ENCODE assay signal across 8 mouse cellular contexts in the genomic region with DNA sequence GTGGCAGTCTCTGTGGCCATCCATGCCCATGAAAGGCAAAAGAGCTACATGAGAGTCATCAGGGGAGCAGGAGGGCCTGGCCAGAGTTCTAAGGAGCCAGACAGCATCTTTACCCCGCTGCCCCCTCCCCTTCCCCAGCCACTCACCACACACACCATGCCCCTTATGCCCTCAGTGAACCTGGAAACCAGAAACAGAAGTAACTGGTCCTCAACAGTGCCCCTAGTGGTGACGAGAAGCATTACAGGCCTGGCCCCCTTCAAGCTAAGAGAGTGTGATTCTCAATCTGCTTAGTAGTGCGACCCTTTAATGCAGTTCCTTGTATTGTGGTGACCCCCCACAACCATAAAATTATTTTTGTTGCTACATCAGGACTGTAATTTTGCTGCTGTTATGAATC.
DNase-seq lines count a peak whose midpoint lies in the region; TF ChIP-seq lines count a peak whose summit lies in the region.

No protein-coding gene starts in this region.

- H3K27ac ChIP-seq in gastrocnemius, adult 2 months: no peak overlapping the region
- H3K27ac ChIP-seq in thymus, adult 2 months (ENCODE audit: control insufficient read depth, insufficient read depth, low read length): no peak overlapping the region

- DNase-seq in gastrocnemius, adult 2 months: no peak
- DNase-seq in gastrocnemius, postnatal 14 days: no peak
- peak; percentile 43 for DNase-seq in thymus, adult 2 months
- no peak for DNase-seq in thymus, adult 18-20 months
- DNase-seq in induced T-regulatory cell, adult 2 months (ENCODE audit: low read depth): peak; percentile 77
- DNase-seq in thymus, postnatal 14 days: peak; percentile 51
- no peak for DNase-seq in ovary, postnatal 14 days (ENCODE audit: low spot score)
- no peak for DNase-seq in layer of hippocampus, postnatal 10 days (ENCODE audit: low spot score in 2 of 2)

- intact Hi-C loops in gastrocnemius, adult 2 months (cut with DNase I): no loop called here
- intact Hi-C loops in gastrocnemius, postnatal 14 days (cut with DNase I; ENCODE audit: low total_unique reads): no loop called here

- H3K36me3 ChIP-seq in thymus, adult 2 months (ENCODE audit: control insufficient read depth, insufficient read depth, low read length): no peaks in the 10 kb centered on the region

- no peaks in the 10 kb centered on the region for H3K4me1 ChIP-seq in thymus, adult 2 months (replicated peaks; ENCODE audit: control insufficient read depth, insufficient read depth, low read length)

- peak; percentile 69 for TF ChIP-seq CTCF in gastrocnemius, adult 2 months (IDR thresholded peaks at IDR 0.05)
- peak; percentile 61; the same call in 1 of the 2 replicates for TF ChIP-seq CTCF in thymus, adult 2 months (IDR thresholded peaks at IDR 0.05; ENCODE audit: borderline replicate concordance, control insufficient read depth, extremely low read depth, insufficient read depth, low read length, poor library complexity)

- no peaks in the 10 kb centered on the region for H3K27me3 ChIP-seq in thymus, adult 2 months (ENCODE audit: control insufficient read depth, insufficient read depth, low read length)

- no peak overlapping the region for H3K4me3 ChIP-seq in gastrocnemius, adult 2 months
- no peak overlapping the region for H3K4me3 ChIP-seq in thymus, adult 2 months (ENCODE audit: control insufficient read depth, insufficient read depth, low read length)

- no peak for TF ChIP-seq POLR2A in thymus, adult 2 months (IDR thresholded peaks at IDR 0.05; ENCODE audit: control insufficient read depth, extremely low read depth, insufficient read depth, low read length, poor library complexity)

- 13% methylated on average over 3 of the region's 3 CpGs for WGBS in thymus, adult 2 months

Comparison
In these comparisons a context has a peak if more than half of its experiments do, and no peak if none do; other contexts are left out.
1. DNase-seq: peak in thymus, adult 2 months (single experiment), induced T-regulatory cell, adult 2 months (single experiment) and thymus, postnatal 14 days (single experiment); none in gastrocnemius, adult 2 months (single experiment), gastrocnemius, postnatal 14 days (single experiment), thymus, adult 18-20 months (0 of 2), ovary, postnatal 14 days (single experiment) and layer of hippocampus, postnatal 10 days (0 of 2).